ENCODE assay signal across 8 mouse cellular contexts in genomic region chr16:44688507-44688906, GRCm38 (mm10). TPM values are rescaled to one million over a fixed set of nuclear protein-coding genes. Genes with fewer than 3 reads are reported as not detected.
A peak's percentile ranks its signal among the peaks of the same experiment; 100 is the strongest.
DNase-seq lines count a peak whose midpoint lies in the region; ATAC-seq lines count a peak whose summit lies in the region.

No protein-coding gene starts in this region.

- peaks cover 28% of the 10 kb centered on the region for H3K4me1 ChIP-seq in lung, embryonic 16.5 days (replicated peaks; ENCODE audit: control insufficient read depth, insufficient read depth, low read length)
- peaks cover 10% of the 10 kb centered on the region for H3K4me1 ChIP-seq in forebrain, embryonic 11.5 days (replicated peaks; ENCODE audit: control insufficient read depth, insufficient read depth, low read length)
- H3K4me1 ChIP-seq in limb, embryonic 11.5 days (ENCODE audit: control insufficient read depth, insufficient read depth, low read length) = peaks cover 17% of the 10 kb centered on the region

- H3K36me3 ChIP-seq in lung, embryonic 16.5 days (ENCODE audit: control insufficient read depth, insufficient read depth, low read length) = no peaks in the 10 kb centered on the region
- no peaks in the 10 kb centered on the region for H3K36me3 ChIP-seq in forebrain, embryonic 11.5 days (ENCODE audit: control insufficient read depth, insufficient read depth, low read length)
- no peaks in the 10 kb centered on the region for H3K36me3 ChIP-seq in limb, embryonic 11.5 days (ENCODE audit: control insufficient read depth, insufficient read depth, low read length)

- no peaks in the 10 kb centered on the region for H3K9me3 ChIP-seq in lung, embryonic 16.5 days (ENCODE audit: control insufficient read depth, low read length)
- no peaks in the 10 kb centered on the region for H3K9me3 ChIP-seq in forebrain, embryonic 11.5 days (ENCODE audit: control insufficient read depth, low read length)
- no peaks in the 10 kb centered on the region for H3K9me3 ChIP-seq in limb, embryonic 11.5 days (ENCODE audit: control insufficient read depth, low read length)

- WGBS in lung, embryonic 16.5 days = 11% methylated on average over 4 of the region's 4 CpGs
- WGBS in forebrain, embryonic 11.5 days = 0% methylated on average over 4 of the region's 4 CpGs
- WGBS in limb, embryonic 11.5 days = 4% methylated on average over 4 of the region's 4 CpGs

- DNase-seq in lung, adult 18-20 months = no peak
- peak; percentile 64 for DNase-seq in forebrain, embryonic 11.5 days (ENCODE audit: low spot score)
- peak; percentile 59 for DNase-seq in limb, embryonic 11.5 days (ENCODE audit: low spot score)
- DNase-seq in retina, postnatal 1 day = peak; percentile 40
- no peak for DNase-seq in thymus, postnatal 0 days (ENCODE audit: low spot score)
- DNase-seq in MN1 (ENCODE audit: low spot score) = no peak

- no peak overlapping the region; the same call in 1 of the 2 replicates for H3K4me2 ChIP-seq in lung, embryonic 16.5 days (ENCODE audit: low read depth, low read length)
- H3K4me2 ChIP-seq in forebrain, embryonic 11.5 days (ENCODE audit: low read depth, low read length, severe bottlenecking) = peak overlapping the region; percentile 33; the same call in 1 of the 2 replicates
- H3K4me2 ChIP-seq in limb, embryonic 11.5 days (ENCODE audit: low read depth, severe bottlenecking) = no peak overlapping the region

- no peaks in the 10 kb centered on the region for H3K27me3 ChIP-seq in lung, embryonic 16.5 days (ENCODE audit: control insufficient read depth, insufficient read depth, low read depth, low read length)
- H3K27me3 ChIP-seq in forebrain, embryonic 11.5 days (ENCODE audit: control insufficient read depth, insufficient read depth, low read length) = no peaks in the 10 kb centered on the region
- H3K27me3 ChIP-seq in limb, embryonic 11.5 days (ENCODE audit: control insufficient read depth, insufficient read depth, low read length) = no peaks in the 10 kb centered on the region

- H3K9ac ChIP-seq in lung, embryonic 16.5 days (ENCODE audit: low read length) = no peak overlapping the region
- H3K9ac ChIP-seq in forebrain, embryonic 11.5 days (ENCODE audit: low read length) = peak overlapping the region; percentile 50
- 0 out of 2 replicates have a peak overlapping the region, but pooled peaks have one; percentile 14 for H3K9ac ChIP-seq in limb, embryonic 11.5 days (ENCODE audit: low read length)

- H3K27ac ChIP-seq in lung, embryonic 16.5 days (ENCODE audit: low read length) = peak overlapping the region; percentile 37; the same call in 1 of the 2 replicates
- H3K27ac ChIP-seq in forebrain, embryonic 11.5 days (ENCODE audit: low read depth, low read length) = peak overlapping the region; percentile 89
- H3K27ac ChIP-seq in limb, embryonic 11.5 days (replicated peaks; ENCODE audit: low read depth, low read length) = peak overlapping the region; percentile 92

- 0 out of 2 replicates have a peak, but pooled peaks have one; percentile 32 for ATAC-seq in lung, embryonic 16.5 days (ENCODE audit: low read depth)
- ATAC-seq in forebrain, embryonic 11.5 days (replicated peaks; ENCODE audit: low FRiP score) = no peak
- no peak for ATAC-seq in limb, embryonic 11.5 days (ENCODE audit: insufficient number of reproducible peaks, low FRiP score, low TSS enrichment, low read depth)
- ATAC-seq in inflammation-experienced regulatory T-cells, adult 6 months = no peak

- H3K4me3 ChIP-seq in lung, embryonic 16.5 days (ENCODE audit: low read length) = no peak overlapping the region
- no peak overlapping the region for H3K4me3 ChIP-seq in forebrain, embryonic 11.5 days (ENCODE audit: low read depth, low read length)
- no peak overlapping the region for H3K4me3 ChIP-seq in limb, embryonic 11.5 days (ENCODE audit: low read depth, low read length)

RNA-seq across cellular contexts. Expression of gene Nepro, which starts 35.6 kb away (rescaled TPM):
- polyA plus RNA-seq in lung, embryonic 16.5 days (2015; fragmentation: Nextera tagmentation; extraction: Ambion mirVana) = 8.1 and 8.4 TPM in 2 replicates
- polyA plus RNA-seq in forebrain, embryonic 11.5 days (2014; fragmentation: Nextera tagmentation; extraction: Ambion mirVana) = 11.9 and 13.2 TPM in 2 replicates
- 11.9 and 12.0 TPM in 2 replicates for polyA plus RNA-seq in limb, embryonic 11.5 days (2014; fragmentation: Nextera tagmentation; extraction: Ambion mirVana)
- 4.8 and 5.8 TPM in 2 replicates for polyA plus RNA-seq in thymus, postnatal 0 days (2015; fragmentation: Nextera tagmentation; extraction: Ambion mirVana)
- 1 to 10 TPM; 5.5 to 8.2 (median 7.4) TPM for polyA plus RNA-seq in inflammation-experienced regulatory T-cells, adult 6 months (2017; shearing (Covaris generic))

RNA-seq across cellular contexts. Expression of gene Gtpbp8, which starts 57.7 kb away (rescaled TPM):
- polyA plus RNA-seq in lung, embryonic 16.5 days (2015; fragmentation: Nextera tagmentation; extraction: Ambion mirVana) = 27.9 and 29.7 TPM in 2 replicates
- 29.6 and 34.2 TPM in 2 replicates for polyA plus RNA-seq in forebrain, embryonic 11.5 days (2014; fragmentation: Nextera tagmentation; extraction: Ambion mirVana)
- polyA plus RNA-seq in limb, embryonic 11.5 days (2014; fragmentation: Nextera tagmentation; extraction: Ambion mirVana) = 26.4 and 28.7 TPM in 2 replicates
- 26.8 and 28.0 TPM in 2 replicates for polyA plus RNA-seq in thymus, postnatal 0 days (2015; fragmentation: Nextera tagmentation; extraction: Ambion mirVana)
- polyA plus RNA-seq in inflammation-experienced regulatory T-cells, adult 6 months (2017; shearing (Covaris generic)) = 10 to 100 TPM; 25.0 to 48.9 (median 38.8) TPM

Comparison
In these comparisons a context has a peak if more than half of its experiments do, and no peak if none do; other contexts are left out.
1. H3K27ac ChIP-seq: peak in every context shown above with its lines; median percentile 92 in limb, embryonic 11.5 days; 89 in forebrain, embryonic 11.5 days; 37 in lung, embryonic 16.5 days.
2. DNase-seq: peak in forebrain, embryonic 11.5 days (single experiment), limb, embryonic 11.5 days (single experiment) and retina, postnatal 1 day (single experiment); none in lung, adult 18-20 months (0 of 2), thymus, postnatal 0 days (single experiment) and MN1 (single experiment).